In the genomic region with DNA sequence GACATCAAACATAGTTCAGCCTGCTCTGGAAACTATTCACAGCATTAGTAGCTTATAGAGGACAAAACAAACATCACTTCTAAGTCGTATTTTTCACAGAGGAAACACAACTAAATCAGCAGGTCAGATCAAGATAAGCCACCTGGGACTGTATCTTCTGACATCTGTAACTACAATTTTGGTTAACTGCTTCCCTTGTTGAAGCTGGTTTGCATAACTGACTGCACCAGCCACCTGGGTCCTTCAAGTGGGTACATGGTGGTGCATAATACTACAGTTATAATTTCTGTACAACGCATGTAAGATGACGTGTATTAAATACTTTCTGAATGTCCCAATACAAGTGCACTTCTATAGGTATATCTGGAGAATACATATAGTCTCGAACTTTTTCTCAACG, we compare ENCODE assay signal across 8 mouse cellular contexts. TPM values are rescaled to one million over a fixed set of nuclear protein-coding genes. Genes with fewer than 3 reads are reported as not detected.
A peak's percentile ranks its signal among the peaks of the same experiment; 100 is the strongest.
DNase-seq lines count a peak whose midpoint lies in the region; ATAC-seq lines count a peak whose summit lies in the region.

No protein-coding gene starts in this region.

- peaks cover 31% of the 10 kb centered on the region for H3K4me1 ChIP-seq in lung, embryonic 15.5 days
- H3K4me1 ChIP-seq in forebrain, embryonic 12.5 days = peaks cover 33% of the 10 kb centered on the region
- peaks cover 41% of the 10 kb centered on the region for H3K4me1 ChIP-seq in liver, embryonic 13.5 days (replicated peaks)

- no peak overlapping the region for H3K27ac ChIP-seq in lung, embryonic 15.5 days
- H3K27ac ChIP-seq in forebrain, embryonic 12.5 days = no peak overlapping the region
- H3K27ac ChIP-seq in liver, embryonic 13.5 days = no peak overlapping the region

- no peak for ATAC-seq in lung, embryonic 15.5 days (ENCODE audit: borderline replicate concordance, extremely low read depth, low FRiP score, low TSS enrichment)
- no peak for ATAC-seq in forebrain, embryonic 12.5 days (ENCODE audit: low FRiP score)
- no peak for ATAC-seq in liver, embryonic 13.5 days (ENCODE audit: low read depth)

- peaks cover 19% of the 10 kb centered on the region for H3K36me3 ChIP-seq in lung, embryonic 15.5 days
- H3K36me3 ChIP-seq in forebrain, embryonic 12.5 days (replicated peaks) = peaks cover 28% of the 10 kb centered on the region
- peaks cover 19% of the 10 kb centered on the region for H3K36me3 ChIP-seq in liver, embryonic 13.5 days

- H3K9ac ChIP-seq in lung, embryonic 15.5 days = peak overlapping the region; percentile 61; the same call in 1 of the 2 replicates
- H3K9ac ChIP-seq in forebrain, embryonic 12.5 days = no peak overlapping the region
- H3K9ac ChIP-seq in liver, embryonic 13.5 days = peak overlapping the region; percentile 74

- no peaks in the 10 kb centered on the region for H3K27me3 ChIP-seq in lung, embryonic 15.5 days
- no peaks in the 10 kb centered on the region for H3K27me3 ChIP-seq in forebrain, embryonic 12.5 days
- no peaks in the 10 kb centered on the region for H3K27me3 ChIP-seq in liver, embryonic 13.5 days

- DNase-seq in lung, postnatal 36 days = no peak
- DNase-seq in liver, embryonic 13.5 days = no peak
- DNase-seq in thymus, postnatal 0 days (ENCODE audit: low spot score) = peak; percentile 81
- DNase-seq in layer of hippocampus, adult 9-10 months (ENCODE audit: low spot score) = no peak
- no peak for DNase-seq in testis, postnatal 14 days (ENCODE audit: low spot score)
- DNase-seq in right cerebral cortex, adult 2 months (ENCODE audit: low spot score in 2 of 2) = no peak

- H3K9me3 ChIP-seq in lung, embryonic 15.5 days = no peaks in the 10 kb centered on the region
- H3K9me3 ChIP-seq in forebrain, embryonic 12.5 days = no peaks in the 10 kb centered on the region
- no peaks in the 10 kb centered on the region for H3K9me3 ChIP-seq in liver, embryonic 13.5 days (replicated peaks)

- peak overlapping the region; percentile 71 for H3K4me2 ChIP-seq in lung, embryonic 15.5 days
- H3K4me2 ChIP-seq in forebrain, embryonic 12.5 days = peak overlapping the region; percentile 63
- peak overlapping the region; percentile 78 for H3K4me2 ChIP-seq in liver, embryonic 13.5 days

- WGBS in lung, embryonic 15.5 days = 28% methylated on average over 5 of the region's 5 CpGs
- WGBS in forebrain, embryonic 12.5 days = 55% methylated on average over 5 of the region's 5 CpGs
- 29% methylated on average over 5 of the region's 5 CpGs for WGBS in liver, embryonic 13.5 days (ENCODE audit: insufficient replicate concordance)

- H3K4me3 ChIP-seq in lung, embryonic 15.5 days = peak overlapping the region; percentile 80
- H3K4me3 ChIP-seq in forebrain, embryonic 12.5 days (replicated peaks) = peak overlapping the region; percentile 74
- peak overlapping the region; percentile 73 for H3K4me3 ChIP-seq in liver, embryonic 13.5 days (replicated peaks)

RNA-seq across cellular contexts. Expression of gene Lig4, which starts 2.2 kb away (rescaled TPM):
- polyA plus RNA-seq in lung, embryonic 15.5 days (2015; fragmentation: Nextera tagmentation; extraction: Ambion mirVana) = 4.9 and 5.0 TPM in 2 replicates
- polyA plus RNA-seq in forebrain, embryonic 12.5 days (2016; fragmentation: Nextera tagmentation; extraction: Ambion mirVana) = 9.9 and 10.4 TPM in 2 replicates
- 1.1 and 1.3 TPM in 2 replicates for polyA plus RNA-seq in liver, embryonic 13.5 days (2015; fragmentation: Nextera tagmentation; extraction: Ambion mirVana)
- polyA plus RNA-seq in thymus, postnatal 0 days (2015; fragmentation: Nextera tagmentation; extraction: Ambion mirVana) = 34.4 and 36.5 TPM in 2 replicates

RNA-seq across cellular contexts. Expression of gene Abhd13, which starts 2.2 kb away (rescaled TPM):
- 15.9 and 17.1 TPM in 2 replicates for polyA plus RNA-seq in lung, embryonic 15.5 days (2015; fragmentation: Nextera tagmentation; extraction: Ambion mirVana)
- 20.9 and 21.2 TPM in 2 replicates for polyA plus RNA-seq in forebrain, embryonic 12.5 days (2016; fragmentation: Nextera tagmentation; extraction: Ambion mirVana)
- polyA plus RNA-seq in liver, embryonic 13.5 days (2015; fragmentation: Nextera tagmentation; extraction: Ambion mirVana) = 4.9 and 5.2 TPM in 2 replicates
- 17.9 and 19.0 TPM in 2 replicates for polyA plus RNA-seq in thymus, postnatal 0 days (2015; fragmentation: Nextera tagmentation; extraction: Ambion mirVana)

RNA-seq across cellular contexts. Expression of gene Tnfsf13b, which starts 31.0 kb away (rescaled TPM):
- 1.6 and 1.7 TPM in 2 replicates for polyA plus RNA-seq in lung, embryonic 15.5 days (2015; fragmentation: Nextera tagmentation; extraction: Ambion mirVana)
- polyA plus RNA-seq in forebrain, embryonic 12.5 days (2016; fragmentation: Nextera tagmentation; extraction: Ambion mirVana) = 0.18 and 0.23 TPM in 2 replicates
- polyA plus RNA-seq in liver, embryonic 13.5 days (2015; fragmentation: Nextera tagmentation; extraction: Ambion mirVana) = 0.07 and 0.08 TPM in 2 replicates
- polyA plus RNA-seq in thymus, postnatal 0 days (2015; fragmentation: Nextera tagmentation; extraction: Ambion mirVana) = 0.53 and 1.1 TPM in 2 replicates
